Mouse (Mus musculus): ENCODE data around the gene Hist2h3b.

Gene Hist2h3b

DNA sequence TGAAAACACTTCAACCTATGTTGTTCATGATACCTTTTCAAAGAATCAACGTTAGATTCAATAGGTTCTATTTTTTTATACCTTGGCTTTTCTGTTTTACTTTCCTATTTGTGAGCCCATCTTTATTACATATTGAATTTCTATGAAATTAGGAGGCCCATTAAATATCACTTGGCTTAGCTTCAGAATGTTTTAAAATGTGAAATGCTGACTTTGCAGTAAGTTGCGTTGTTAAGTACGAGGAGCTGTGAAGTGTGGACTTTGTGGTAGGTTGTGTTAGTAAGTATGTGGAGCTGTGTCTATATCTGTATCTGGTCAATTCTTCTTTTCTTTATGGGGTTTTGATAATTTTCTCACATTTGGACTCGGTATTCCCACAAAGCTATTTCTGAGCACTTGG lies 29.9 kb downstream of the Hist2h3b start:
- DNase-seq (ENCODE audit: low spot score in 2 of 2) = no peak

DNA sequence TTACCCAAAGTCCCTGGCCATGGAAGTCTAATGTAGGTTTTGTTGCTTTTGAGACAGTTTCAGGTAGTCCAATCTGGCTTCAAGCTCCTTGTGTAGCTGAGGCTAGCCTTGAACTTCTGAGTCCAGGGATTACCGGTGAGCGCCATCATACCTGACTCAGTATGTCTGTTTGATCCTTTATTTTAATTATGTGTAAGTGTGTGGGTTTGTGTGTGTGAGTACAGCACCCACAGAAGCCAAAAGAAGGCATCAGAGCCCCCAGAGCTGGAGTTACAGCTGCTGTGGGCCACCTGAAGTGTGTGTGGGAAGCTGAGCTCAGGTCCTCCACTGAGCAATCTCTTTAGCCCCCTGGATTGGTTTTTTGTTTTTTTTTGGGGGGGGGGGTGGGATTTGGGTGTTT lies 31.1 kb downstream of the Hist2h3b start:
- no peak for DNase-seq (ENCODE audit: low spot score in 2 of 2)

DNA sequence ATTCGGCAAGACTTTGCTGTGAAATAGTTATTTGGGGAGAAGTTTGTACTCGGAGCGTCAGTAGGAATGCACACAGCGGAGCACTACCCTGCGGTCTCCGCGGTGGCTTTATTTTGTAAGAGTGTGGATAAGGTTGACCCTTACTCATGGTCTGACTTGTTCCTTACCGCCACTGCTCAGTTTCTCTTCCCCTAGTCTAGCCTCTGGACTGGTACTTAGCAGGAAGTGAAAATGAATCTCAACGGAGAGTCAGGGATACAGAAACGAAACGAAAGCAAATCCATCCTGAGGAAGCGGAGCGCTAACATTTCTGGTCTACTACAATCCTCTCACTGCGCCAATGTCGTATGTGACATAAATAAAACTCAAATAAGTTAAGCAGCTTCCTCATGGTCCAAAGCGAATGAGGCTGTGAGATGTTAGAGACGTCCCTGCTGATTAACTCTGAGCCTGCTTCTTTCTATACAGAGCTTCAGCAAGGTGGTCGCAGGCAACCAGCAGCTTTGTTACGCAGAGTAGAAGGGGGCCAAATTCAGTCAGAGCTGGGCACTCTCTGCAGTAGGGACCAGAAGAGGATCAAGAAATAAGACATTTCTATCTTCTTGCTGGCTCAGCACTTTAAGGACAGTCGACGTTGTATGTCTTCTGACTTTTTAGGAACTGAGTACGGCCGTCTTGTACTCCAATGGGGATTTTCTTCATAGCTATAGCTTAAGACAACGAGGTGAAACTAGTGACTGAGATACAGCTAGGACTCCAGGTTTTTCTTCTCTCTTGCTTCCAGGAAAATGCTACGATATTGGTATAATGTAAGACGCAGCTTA lies 32.5 kb downstream of the Hist2h3b start:
- no peak for DNase-seq (ENCODE audit: low spot score in 2 of 2)

DNA sequence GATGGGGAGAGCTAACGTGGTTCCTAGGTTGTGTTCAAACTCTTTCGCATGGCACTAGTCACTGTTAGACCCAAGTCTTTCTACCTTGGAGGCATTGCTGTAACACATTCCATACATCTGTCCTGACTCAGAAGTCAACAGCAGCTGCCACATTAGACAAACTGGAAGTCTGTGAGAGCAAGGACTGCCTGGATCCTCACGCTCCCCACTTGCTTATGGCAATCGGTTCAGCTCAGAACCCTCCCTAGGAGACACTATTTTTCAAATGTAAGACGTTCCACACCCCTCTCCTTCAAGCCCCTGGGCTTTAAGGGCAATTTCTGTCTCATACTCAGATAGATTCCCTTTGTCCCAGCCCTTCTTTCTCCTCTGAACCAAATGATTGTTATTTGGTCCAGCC lies 33.6 kb downstream of the Hist2h3b start:
- DNase-seq (ENCODE audit: low spot score in 2 of 2) = no peak

DNA sequence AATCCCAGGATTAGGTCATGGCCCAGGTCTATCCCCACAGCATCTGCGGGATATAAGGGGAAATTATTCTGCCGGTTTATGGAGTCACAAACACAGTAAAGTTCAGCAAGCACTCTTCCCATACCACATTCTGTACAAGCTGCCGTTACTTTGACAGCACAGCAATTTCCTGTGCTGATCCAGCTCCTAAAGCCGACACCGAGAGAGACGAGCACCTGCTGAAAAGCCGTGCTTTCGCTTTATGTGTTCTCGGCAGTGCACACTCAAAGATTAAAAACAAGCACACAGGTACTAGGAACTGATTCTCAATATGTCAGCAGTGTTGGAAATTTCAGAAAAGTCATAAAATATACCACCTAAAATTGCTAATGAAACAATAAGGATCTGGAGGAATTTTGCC lies 38.1 kb downstream of the Hist2h3b start:
- DNase-seq (ENCODE audit: low spot score in 2 of 2) = no peak

DNA sequence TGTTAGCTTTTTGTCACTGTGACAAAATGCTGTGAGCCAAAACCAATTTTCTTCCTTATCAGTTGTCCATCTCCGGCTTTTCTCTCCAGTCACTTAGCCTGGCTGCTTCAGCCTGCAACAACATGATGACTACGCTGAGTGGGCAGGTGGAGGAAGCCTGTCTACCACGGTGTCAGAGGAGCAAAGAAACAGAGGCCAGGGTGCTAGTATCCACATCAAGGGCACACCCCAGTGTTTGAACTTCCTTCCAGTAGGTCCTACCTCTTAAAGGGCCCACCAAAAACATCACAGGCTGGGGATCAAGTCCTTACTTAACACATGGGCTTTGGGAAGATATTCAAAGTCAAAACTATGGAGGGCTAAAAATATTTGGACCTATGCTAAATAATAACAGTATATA lies 41.0 kb downstream of the Hist2h3b start:
- no peak for DNase-seq (ENCODE audit: low spot score in 2 of 2)

DNA sequence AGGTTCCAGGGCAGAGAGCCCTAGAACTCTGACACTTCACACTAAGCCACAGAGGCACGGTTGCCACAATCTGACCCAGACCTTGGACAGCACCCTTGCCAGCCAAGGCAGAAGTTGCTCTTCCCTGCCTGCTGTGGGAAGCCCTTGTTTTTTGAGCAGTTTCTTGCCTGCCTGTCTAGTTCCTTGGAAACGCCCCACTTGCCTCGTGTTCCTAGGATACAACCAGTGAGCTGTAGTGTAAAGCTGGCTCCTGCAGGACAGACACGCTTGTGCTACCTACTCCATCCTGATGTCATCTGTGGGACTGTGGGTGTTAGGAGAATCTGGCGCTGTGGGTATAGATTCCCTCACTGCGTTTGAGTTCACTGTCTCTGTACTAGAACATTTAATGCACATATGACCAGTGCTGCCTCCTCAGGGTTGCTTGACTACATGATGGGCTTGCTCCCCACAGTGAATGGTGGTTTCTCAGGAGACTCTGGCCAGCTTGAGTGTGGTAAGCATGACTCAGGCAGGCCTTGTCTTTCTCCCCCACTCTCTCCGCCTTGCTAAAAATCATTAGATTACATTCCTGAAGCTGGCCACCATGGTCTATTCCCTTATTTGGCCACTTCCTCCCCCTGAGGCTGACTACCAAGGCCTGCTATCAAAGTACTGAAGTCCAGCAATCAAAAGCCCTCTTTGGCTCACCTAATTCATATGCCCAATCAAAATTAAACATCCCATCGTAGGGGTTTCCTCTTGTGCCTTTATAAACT lies 44.1 kb downstream of the Hist2h3b start:
- no peak for DNase-seq (ENCODE audit: low spot score in 2 of 2)

All from natural killer cell, adult 2 months (primary cell).